Mouse (Mus musculus) cerebellum, adult 2 months (tissue): ENCODE measurements around the gene Fbrsl1.

Experiments
- CTCF ChIP-seq: fragments of 200-500 bp; IDR thresholded peaks from 2 replicates; pipeline ENCODE4 v1.5.1; 2011; ENCODE audit warnings: low read depth, mild to moderate bottlenecking, control low read depth, low read length, moderate library complexity, borderline replicate concordance; ENCODE audit not compliant: insufficient read depth
- POLR2A ChIP-seq: fragments of 200-500 bp; IDR thresholded peaks from 2 replicates; pipeline ENCODE4 v1.6.1; 2011; ENCODE audit warnings: low read length, control low read depth, borderline replicate concordance; ENCODE audit not compliant: insufficient read depth

GRCm38 (mm10) chr5:110474156-110474555 lies 25.9 kb upstream of the Fbrsl1 start:
- TF ChIP-seq CTCF (no peak), POLR2A (no peak)
